Comparison of ENCODE assay signal across 8 mouse cellular contexts in the genomic region with DNA sequence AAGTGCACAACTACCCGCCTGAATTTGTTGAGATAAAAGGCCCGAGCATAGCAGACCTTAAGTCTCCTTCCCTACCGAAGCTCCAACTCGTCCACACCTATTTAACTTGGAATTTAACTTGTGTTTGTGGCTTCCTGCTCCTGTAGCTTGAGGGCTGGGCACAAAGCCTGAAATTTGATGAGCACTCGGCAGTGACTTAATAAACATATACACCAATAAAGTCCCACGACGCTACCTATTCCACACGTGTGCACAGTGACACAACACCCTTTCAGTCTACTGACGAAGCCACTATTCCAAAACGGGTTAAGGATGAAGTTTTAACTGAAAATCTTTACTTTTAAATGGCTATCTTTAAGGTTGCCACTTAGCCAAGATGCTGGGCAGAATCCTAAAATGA. TPM values are rescaled to one million over a fixed set of nuclear protein-coding genes. Genes with fewer than 3 reads are reported as not detected.
A peak's percentile ranks its signal among the peaks of the same experiment; 100 is the strongest.
DNase-seq lines count a peak whose midpoint lies in the region; ATAC-seq and TF ChIP-seq lines count a peak whose summit lies in the region.

No protein-coding gene starts in this region.

- H3K27ac ChIP-seq in forebrain, embryonic 15.5 days (replicated peaks), result no peak overlapping the region
- peak overlapping the region; percentile 62 for H3K27ac ChIP-seq in liver, embryonic 16.5 days (ENCODE audit: low read length)

- H3K79me2 ChIP-seq in C2C12 (ENCODE audit: control insufficient read depth, insufficient read depth), result peaks cover 36% of the 10 kb centered on the region

- peak overlapping the region; percentile 84 for H3ac ChIP-seq in C2C12 (ENCODE audit: control insufficient read depth, insufficient read length, low read depth)

- 14% methylated on average over 10 of the region's 10 CpGs for WGBS in forebrain, embryonic 15.5 days
- WGBS in liver, embryonic 16.5 days (ENCODE audit: insufficient replicate concordance), result under 1% methylated on average over 10 of the region's 10 CpGs

- H3K79me3 ChIP-seq in C2C12 (ENCODE audit: low read depth), result peaks cover 21% of the 10 kb centered on the region

- peak overlapping the region; percentile 92 for H3K4me2 ChIP-seq in forebrain, embryonic 15.5 days (replicated peaks)
- H3K4me2 ChIP-seq in liver, embryonic 16.5 days (ENCODE audit: low read depth, low read length), result peak overlapping the region; percentile 99

- peak overlapping the region; percentile 65 for H3K4me3 ChIP-seq in C2C12 (ENCODE audit: insufficient read depth, poor library complexity, severe bottlenecking)
- H3K4me3 ChIP-seq in forebrain, embryonic 15.5 days, result peak overlapping the region; percentile 84
- H3K4me3 ChIP-seq in liver, embryonic 16.5 days (ENCODE audit: low read depth, low read length), result peak overlapping the region; percentile 82

- no peak for TF ChIP-seq CTCF in C2C12 (IDR thresholded peaks at IDR 0.05; ENCODE audit: control insufficient read depth, insufficient read depth, insufficient read length)

- H3K36me3 ChIP-seq in C2C12 (ENCODE audit: control insufficient read depth, insufficient read depth), result peaks cover 23% of the 10 kb centered on the region
- H3K36me3 ChIP-seq in forebrain, embryonic 15.5 days, result peaks cover 30% of the 10 kb centered on the region
- H3K36me3 ChIP-seq in liver, embryonic 16.5 days (ENCODE audit: control insufficient read depth, insufficient read depth), result peaks cover 3% of the 10 kb centered on the region; the same call in 1 of the 2 replicates

- H3K27me3 ChIP-seq in C2C12 (ENCODE audit: control insufficient read depth, insufficient read depth, insufficient read length), result no peaks in the 10 kb centered on the region
- no peaks in the 10 kb centered on the region for H3K27me3 ChIP-seq in forebrain, embryonic 15.5 days
- no peaks in the 10 kb centered on the region for H3K27me3 ChIP-seq in liver, embryonic 16.5 days (ENCODE audit: control insufficient read depth, insufficient read depth, low read depth, low read length)

- peak; percentile 60 for DNase-seq in heart, adult 11 months
- DNase-seq in heart, adult 8-10 months (ENCODE audit: low spot score), result no peak
- no peak for DNase-seq in adrenal gland, postnatal 4 days (ENCODE audit: low spot score in 2 of 2)
- no peak for DNase-seq in frontal cortex, postnatal 14 days (ENCODE audit: low spot score in 2 of 2)
- no peak for DNase-seq in gastrocnemius, postnatal 10 days

- peaks cover 22% of the 10 kb centered on the region for H3K4me1 ChIP-seq in forebrain, embryonic 15.5 days
- H3K4me1 ChIP-seq in liver, embryonic 16.5 days (ENCODE audit: control insufficient read depth, low read depth, low read length), result peaks cover 11% of the 10 kb centered on the region

- H3K9me3 ChIP-seq in forebrain, embryonic 15.5 days, result no peaks in the 10 kb centered on the region
- no peaks in the 10 kb centered on the region for H3K9me3 ChIP-seq in liver, embryonic 16.5 days (replicated peaks; ENCODE audit: control insufficient read depth, low read length)

- peak overlapping the region; percentile 65 for H3K9ac ChIP-seq in forebrain, embryonic 15.5 days (replicated peaks)
- peak overlapping the region; percentile 77 for H3K9ac ChIP-seq in liver, embryonic 16.5 days (ENCODE audit: low read depth, low read length)

- ATAC-seq in forebrain, embryonic 15.5 days (replicated peaks), result no peak
- ATAC-seq in liver, embryonic 16.5 days (ENCODE audit: low read depth), result no peak

TF ChIP-seq in C2C12, 6 proteins besides CTCF, POLR2A, EP300 and RAD21:
- TF ChIP-seq FOSL1 (IDR thresholded peaks at IDR 0.05; ENCODE audit: insufficient read depth, low read length, poor library complexity, severe bottlenecking), result no peak
- TF ChIP-seq MAX (IDR thresholded peaks at IDR 0.05), result no peak
- TF ChIP-seq CEBPB (IDR thresholded peaks at IDR 0.05; ENCODE audit: low read depth), result no peak
- no peak for TF ChIP-seq MYOG (IDR thresholded peaks at IDR 0.05; ENCODE audit: control insufficient read depth, extremely low read depth, insufficient read length)
- TF ChIP-seq USF1 (IDR thresholded peaks at IDR 0.05; ENCODE audit: low read depth), result no peak
TF ChIP-seq in C2C12: peak in this region for 0.

RNA-seq across cellular contexts. Expression of a gene that starts 0.7 kb away (rescaled TPM):
- total RNA-seq in heart, adult 8-10 months (2022), result 1 to 10 TPM; 4.5 to 6.7 (median 5.6) TPM
- 21.2 TPM for polyA plus RNA-seq in C2C12 (2012; fragmentation: generic; extraction: Trizol)
- 22.2 and 24.7 TPM in 2 replicates for polyA plus RNA-seq in forebrain, embryonic 15.5 days (2015; fragmentation: Nextera tagmentation; extraction: Ambion mirVana)
- 7.3 and 8.0 TPM in 2 replicates for polyA plus RNA-seq in liver, embryonic 16.5 days (2015; fragmentation: Nextera tagmentation; extraction: Ambion mirVana)
- 10 to 100 TPM; 18.5 to 20.3 TPM for total RNA-seq in adrenal gland, postnatal 4 days (2021)
- 1 to 10 TPM; 7.0 to 8.6 TPM for total RNA-seq in gastrocnemius, postnatal 10 days (2021)

RNA-seq across cellular contexts. Expression of a gene that starts 22.7 kb away (rescaled TPM):
- total RNA-seq in heart, adult 8-10 months (2022), result 10 to 100 TPM; 20.9 to 25.3 (median 24.1) TPM
- 12.3 TPM for polyA plus RNA-seq in C2C12 (2012; fragmentation: generic; extraction: Trizol)
- polyA plus RNA-seq in forebrain, embryonic 15.5 days (2015; fragmentation: Nextera tagmentation; extraction: Ambion mirVana), result 70.7 and 76.7 TPM in 2 replicates
- polyA plus RNA-seq in liver, embryonic 16.5 days (2015; fragmentation: Nextera tagmentation; extraction: Ambion mirVana), result 12.7 and 16.2 TPM in 2 replicates
- 10 to 100 TPM; 40.8 to 42.1 TPM for total RNA-seq in adrenal gland, postnatal 4 days (2021)
- 10 to 100 TPM; 18.5 to 22.3 TPM for total RNA-seq in gastrocnemius, postnatal 10 days (2021)
